Mouse (Mus musculus) lung, adult 10 weeks (tissue): ENCODE measurements around the gene Olfr1255. TPM values are rescaled to one million over a fixed set of nuclear protein-coding genes. Genes with fewer than 3 reads are reported as not detected.

Experiments
- polyA plus RNA-seq: library from polyadenylated mRNA; stranded (reverse); fragments of 350-450 nt; fragmentation: Illumina TruSeq; extraction: RNeasy Lipid Tissue Mini Kit (QIAGEN cat#74804); gene quantifications from one replicate; pipeline ENCODE4 v1.2.3, GENCODE M21; 2014; ENCODE audit warnings: low read depth, low replicate concordance; ENCODE audit not compliant: insufficient read depth

Gene Olfr1255
- polyA plus RNA-seq, result not detected

GRCm38 (mm10) chr2:89811751-89812150, at the start of gene Olfr1255:
Olfr1255 (plus strand) TSS chr2:89812051.

GRCm38 (mm10) chr2:89793519-89793918, 18.3 kb upstream of the Olfr1255 start, which contains the start of gene Olfr1254:
Olfr1254 (minus strand) TSS chr2:89793619.

GRCm38 (mm10) chr2:89841455-89841854, 29.6 kb downstream of the Olfr1255 start, which contains the start of gene Olfr1256:
Olfr1256 (minus strand) TSS chr2:89841555.

GRCm38 (mm10) chr2:89848105-89848504, 36.3 kb downstream of the Olfr1255 start, which contains the start of gene Olfr48:
Olfr48 (minus strand) TSS chr2:89848205.

Other genes starting within 250 kb of the Olfr1255 start
- gene Olfr1245, start 233.6 kb upstream of the Olfr1255 start, polyA plus RNA-seq, result not detected
- not detected for gene Olfr1246, start 218.9 kb upstream of the Olfr1255 start, polyA plus RNA-seq
- not detected for gene Olfr1247, start 197.9 kb upstream of the Olfr1255 start, polyA plus RNA-seq
- not detected for gene Olfr1248, start 193.8 kb upstream of the Olfr1255 start, polyA plus RNA-seq
- gene Olfr1249, start 177.1 kb upstream of the Olfr1255 start, polyA plus RNA-seq, result not detected
- not detected for gene Olfr1250, start 150.6 kb upstream of the Olfr1255 start, polyA plus RNA-seq
- not detected for gene Olfr1251, start 140.1 kb upstream of the Olfr1255 start, polyA plus RNA-seq
- not detected for gene Olfr1252, start 87.0 kb upstream of the Olfr1255 start, polyA plus RNA-seq
- not detected for gene Olfr1253, start 55.0 kb upstream of the Olfr1255 start, polyA plus RNA-seq
- not detected for gene Olfr1254, start 18.4 kb upstream of the Olfr1255 start, polyA plus RNA-seq
- gene Olfr1256, start 29.5 kb downstream of the Olfr1255 start, polyA plus RNA-seq, result not detected
- not detected for gene Olfr48, start 36.2 kb downstream of the Olfr1255 start, polyA plus RNA-seq
- gene Olfr1257, start 66.4 kb downstream of the Olfr1255 start, polyA plus RNA-seq, result not detected
- gene Olfr1258, start 115.3 kb downstream of the Olfr1255 start, polyA plus RNA-seq, result not detected
- not detected for gene Olfr1259, start 136.6 kb downstream of the Olfr1255 start, polyA plus RNA-seq
- not detected for gene Olfr1260, start 162.3 kb downstream of the Olfr1255 start, polyA plus RNA-seq
- not detected for gene Olfr1261, start 179.2 kb downstream of the Olfr1255 start, polyA plus RNA-seq
- gene Olfr1262, start 188.1 kb downstream of the Olfr1255 start, polyA plus RNA-seq, result not detected
- not detected for gene Olfr1263, start 200.1 kb downstream of the Olfr1255 start, polyA plus RNA-seq
- not detected for gene Olfr1264, start 213.5 kb downstream of the Olfr1255 start, polyA plus RNA-seq
- not detected for gene Olfr1265, start 223.3 kb downstream of the Olfr1255 start, polyA plus RNA-seq